Mouse (Mus musculus): Measurements from ENCODE around the gene Neu1. TPM values are rescaled to one million over a fixed set of nuclear protein-coding genes. Genes with fewer than 3 reads are reported as not detected.
"Not testable (repeated sequence)": the region's sequence is repeated elsewhere in the genome, so short reads cannot be mapped to it uniquely, and the experiment has no call there.

Neu1 gene
- polyA plus RNA-seq, 1 experiment from 2014 or later = 21.5 TPM

DNA sequence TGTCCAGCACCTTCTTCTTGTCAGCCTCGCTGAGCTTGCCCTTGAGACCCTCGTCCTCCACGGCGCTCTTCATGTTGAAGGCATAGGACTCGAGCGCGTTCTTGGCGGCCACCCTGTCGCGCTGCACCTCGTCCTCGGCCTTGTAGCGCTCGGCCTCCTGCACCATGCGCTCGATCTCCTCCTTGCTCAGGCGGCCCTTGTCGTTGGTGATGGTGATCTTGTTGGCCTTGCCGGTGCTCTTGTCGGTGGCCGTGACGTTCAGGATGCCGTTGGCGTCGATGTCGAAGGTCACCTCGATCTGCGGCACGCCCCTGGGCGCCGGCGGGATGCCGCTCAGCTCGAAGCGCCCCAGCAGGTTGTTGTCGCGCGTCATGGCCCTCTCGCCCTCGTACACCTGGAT, 26.2 kb downstream of the Neu1 start:
- not testable (repeated sequence) for ATAC-seq (ENCODE audit: insufficient number of reproducible peaks, low FRiP score); H3K9ac ChIP-seq; H3K4me2 ChIP-seq; H3K9me3 ChIP-seq (replicated peaks); H3K4me3 ChIP-seq; H3K36me3 ChIP-seq; H3K27ac ChIP-seq (ENCODE audit: poor library complexity, severe bottlenecking); H3K4me1 ChIP-seq (replicated peaks)
- H3K27me3 ChIP-seq (replicated peaks) = peaks cover 18% of the 10 kb centered on the region; the same call in 1 of the 2 replicates
- WGBS = 14% methylated on average over 28 of the region's 40 CpGs

DNA sequence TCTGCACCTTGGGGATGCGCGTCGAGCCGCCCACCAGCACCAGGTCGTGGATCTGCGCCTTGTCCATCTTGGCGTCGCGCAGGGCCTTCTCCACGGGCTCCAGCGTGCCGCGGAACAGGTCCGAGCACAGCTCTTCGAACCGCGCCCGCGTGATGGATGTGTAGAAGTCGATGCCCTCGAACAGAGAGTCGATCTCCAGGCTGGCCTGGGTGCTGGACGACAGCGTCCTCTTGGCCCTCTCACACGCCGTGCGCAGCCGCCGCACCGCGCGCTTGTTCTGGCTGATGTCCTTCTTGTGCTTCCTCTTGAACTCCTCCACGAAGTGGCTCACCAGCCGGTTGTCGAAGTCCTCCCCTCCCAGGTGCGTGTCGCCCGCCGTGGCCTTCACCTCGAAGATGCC, 26.9 kb downstream of the Neu1 start:
- not testable (repeated sequence) for H3K4me1 ChIP-seq (replicated peaks); H3K27ac ChIP-seq (ENCODE audit: poor library complexity, severe bottlenecking); H3K4me2 ChIP-seq; H3K4me3 ChIP-seq; H3K9ac ChIP-seq; H3K9me3 ChIP-seq (replicated peaks); H3K36me3 ChIP-seq; ATAC-seq (ENCODE audit: insufficient number of reproducible peaks, low FRiP score)
- H3K27me3 ChIP-seq (replicated peaks) = peaks cover 23% of the 10 kb centered on the region; the same call in 1 of the 2 replicates
- WGBS = 20% methylated on average over 27 of the region's 40 CpGs

DNA sequence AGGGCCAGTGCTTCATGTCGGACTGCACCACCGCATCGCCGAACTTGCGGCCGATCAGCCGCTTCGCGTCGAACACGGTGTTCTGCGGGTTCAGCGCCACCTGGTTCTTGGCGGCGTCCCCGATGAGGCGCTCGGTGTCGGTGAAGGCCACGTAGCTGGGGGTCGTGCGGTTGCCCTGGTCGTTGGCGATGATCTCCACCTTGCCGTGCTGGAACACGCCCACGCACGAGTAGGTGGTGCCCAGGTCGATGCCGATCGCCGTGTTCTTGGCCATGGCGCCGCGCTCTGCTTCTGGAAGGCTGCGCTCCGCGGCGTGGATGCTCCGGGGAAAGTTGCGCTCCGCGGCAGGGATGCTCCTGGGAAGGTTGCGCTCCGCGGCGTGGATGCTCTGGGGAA, 27.7 kb downstream of the Neu1 start:
- not testable (repeated sequence) for H3K9ac ChIP-seq; H3K27ac ChIP-seq (ENCODE audit: poor library complexity, severe bottlenecking); H3K36me3 ChIP-seq; H3K9me3 ChIP-seq (replicated peaks); H3K4me1 ChIP-seq (replicated peaks)
- 0 out of 2 replicates have a peak, but pooled peaks have one; percentile 4 for ATAC-seq (ENCODE audit: insufficient number of reproducible peaks, low FRiP score)
- 2% methylated on average over 34 of the region's 47 CpGs for WGBS
- H3K4me2 ChIP-seq = peak overlapping the region; percentile 70
- peak overlapping the region; percentile 54 for H3K4me3 ChIP-seq
- peaks cover 29% of the 10 kb centered on the region; the same call in 1 of the 2 replicates for H3K27me3 ChIP-seq (replicated peaks)

DNA sequence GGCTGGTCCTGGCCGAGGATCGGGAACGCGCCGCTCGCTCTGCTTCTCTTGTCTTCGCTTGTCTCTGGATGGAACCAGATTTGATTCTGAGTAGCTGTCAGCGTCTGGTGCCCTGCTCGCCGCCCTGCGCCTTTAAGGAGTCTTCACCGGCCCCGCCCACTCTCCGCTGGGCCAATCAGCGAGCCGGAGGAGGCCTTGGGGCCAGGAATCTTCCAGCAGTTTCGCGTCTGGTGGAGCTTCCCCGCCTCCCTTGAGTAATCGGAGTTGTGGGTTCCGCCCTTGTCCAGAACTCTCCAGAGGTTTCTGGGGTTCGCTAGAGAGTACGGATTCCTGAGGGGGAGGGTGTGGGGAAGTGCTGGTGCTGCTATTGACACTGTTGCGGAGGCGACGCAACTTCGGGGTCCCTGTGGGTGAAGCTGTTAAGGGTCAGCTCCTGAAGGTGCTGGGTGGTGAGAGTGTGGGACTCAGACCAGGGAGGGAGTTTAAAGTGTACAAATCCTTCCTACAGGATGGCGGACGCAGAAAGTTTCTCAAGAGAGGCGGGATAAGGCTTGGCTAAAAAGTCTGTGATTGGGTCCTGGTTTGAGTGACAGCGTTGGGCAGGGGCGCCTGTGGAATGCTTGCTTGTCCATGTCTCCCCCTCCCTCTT, 28.2 kb downstream of the Neu1 start, which contains the start of gene Hspa1b:
Gene Hspa1b (minus strand): TSS at position 109 of the 649 bp plus-strand sequence.
- under 1% methylated on average over 28 of the region's 32 CpGs for WGBS
- H3K4me1 ChIP-seq (replicated peaks); H3K36me3 ChIP-seq; H3K9me3 ChIP-seq (replicated peaks): not testable (repeated sequence)
- Histone ChIP-seq H3K4me3 (peak within 1 kb of the TSS; percentile 54), H3K9ac (peak within 1 kb of the TSS; percentile 67), H3K27me3 (replicated peaks) (peaks cover 29% of the 10 kb centered on the region; the same call in 1 of the 2 replicates), H3K27ac (ENCODE audit: poor library complexity, severe bottlenecking) (peak within 1 kb of the TSS; percentile 93), H3K4me2 (peak within 1 kb of the TSS; percentile 70)
- ATAC-seq (ENCODE audit: insufficient number of reproducible peaks, low FRiP score) = peak; percentile 94

DNA sequence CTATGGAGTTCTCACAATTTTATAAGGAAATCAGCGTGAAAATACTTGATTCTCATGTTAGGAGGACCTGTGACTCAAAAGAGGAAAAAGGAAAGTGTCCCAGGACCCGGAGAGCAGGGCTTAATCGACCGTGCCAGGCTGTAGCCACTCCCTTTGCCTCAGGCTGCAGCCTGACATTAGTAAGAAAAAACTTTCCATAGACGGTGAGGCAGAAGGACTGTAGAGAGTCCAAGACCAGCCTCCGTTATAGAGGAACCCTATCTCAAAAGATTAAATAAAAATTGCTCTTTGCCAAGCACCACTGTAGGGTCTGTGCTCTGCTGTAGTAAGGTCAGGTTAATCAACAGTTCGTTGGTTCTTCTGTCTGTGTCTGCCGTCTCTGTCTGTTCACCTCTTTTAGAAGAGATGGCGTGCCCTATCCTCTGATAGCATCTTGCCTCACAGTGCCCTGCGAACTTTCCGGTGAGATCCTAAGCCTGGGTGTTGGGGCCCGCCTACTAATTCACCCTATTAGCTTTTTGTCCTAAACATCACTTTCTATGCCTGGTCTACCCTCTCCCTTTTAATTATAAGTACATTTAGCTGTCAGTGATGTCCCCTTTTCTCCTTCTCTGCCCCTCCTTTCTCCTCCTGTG, 28.9 kb downstream of the Neu1 start:
- H3K27me3 ChIP-seq (replicated peaks) = peaks cover 29% of the 10 kb centered on the region; the same call in 1 of the 2 replicates
- peak overlapping the region; percentile 70 for H3K4me2 ChIP-seq
- peak overlapping the region; percentile 67 for H3K9ac ChIP-seq
- ATAC-seq (ENCODE audit: insufficient number of reproducible peaks, low FRiP score) = 0 out of 2 replicates have a peak, but pooled peaks have one; percentile 29
- peaks cover 4% of the 10 kb centered on the region for H3K4me1 ChIP-seq (replicated peaks)
- 12% methylated on average over 12 of the region's 12 CpGs for WGBS
- H3K27ac ChIP-seq (ENCODE audit: poor library complexity, severe bottlenecking) = peak overlapping the region; percentile 93
- H3K36me3 ChIP-seq = no peaks in the 10 kb centered on the region
- H3K9me3 ChIP-seq (replicated peaks) = no peaks in the 10 kb centered on the region
- peak overlapping the region; percentile 54 for H3K4me3 ChIP-seq

DNA sequence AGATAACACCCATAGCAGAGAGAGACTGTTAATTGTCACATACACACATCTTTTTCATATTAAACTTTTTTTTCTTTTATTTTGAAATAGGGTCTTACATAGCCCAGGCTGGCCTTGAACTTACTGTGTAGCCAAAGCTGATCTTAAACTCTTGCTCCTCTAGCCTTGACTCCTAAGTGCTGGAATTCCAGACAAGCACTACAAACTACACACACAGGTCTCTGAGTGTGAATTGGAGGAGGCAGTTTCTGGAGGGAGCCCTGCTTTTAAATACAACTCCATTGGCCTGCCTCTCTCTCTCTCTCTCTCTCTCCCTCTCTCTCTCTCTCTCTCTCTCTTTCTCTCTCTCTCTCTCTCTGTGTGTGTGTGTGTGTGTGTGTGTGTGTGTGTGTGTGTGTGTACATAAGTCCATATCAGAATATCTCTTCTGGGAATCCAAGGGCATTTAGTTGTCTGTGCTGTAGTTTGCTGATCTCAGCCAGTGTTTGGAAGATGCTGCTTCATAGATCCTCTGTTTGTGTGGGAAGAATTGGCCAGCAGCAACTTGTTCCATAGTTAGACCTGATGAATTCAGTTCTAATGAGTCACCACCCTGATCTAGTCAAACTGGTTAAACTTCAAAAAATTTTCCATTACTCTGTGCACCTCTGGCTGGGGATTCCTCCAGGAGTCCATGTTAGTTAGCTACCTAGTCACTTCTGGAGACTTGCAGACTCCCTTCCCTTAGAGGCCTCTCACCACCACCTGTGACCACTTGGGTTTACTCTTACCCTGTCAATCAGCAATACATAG, 29.8 kb downstream of the Neu1 start:
- Histone ChIP-seq H3K4me2 (no peak overlapping the region), H3K9ac (no peak overlapping the region), H3K36me3 (no peaks in the 10 kb centered on the region), H3K27me3 (replicated peaks) (peaks cover 26% of the 10 kb centered on the region; the same call in 1 of the 2 replicates), H3K27ac (ENCODE audit: poor library complexity, severe bottlenecking) (no peak overlapping the region), H3K4me1 (replicated peaks) (peaks cover 4% of the 10 kb centered on the region), H3K4me3 (no peak overlapping the region), H3K9me3 (replicated peaks) (no peaks in the 10 kb centered on the region)
- ATAC-seq (ENCODE audit: insufficient number of reproducible peaks, low FRiP score) = no peak

DNA sequence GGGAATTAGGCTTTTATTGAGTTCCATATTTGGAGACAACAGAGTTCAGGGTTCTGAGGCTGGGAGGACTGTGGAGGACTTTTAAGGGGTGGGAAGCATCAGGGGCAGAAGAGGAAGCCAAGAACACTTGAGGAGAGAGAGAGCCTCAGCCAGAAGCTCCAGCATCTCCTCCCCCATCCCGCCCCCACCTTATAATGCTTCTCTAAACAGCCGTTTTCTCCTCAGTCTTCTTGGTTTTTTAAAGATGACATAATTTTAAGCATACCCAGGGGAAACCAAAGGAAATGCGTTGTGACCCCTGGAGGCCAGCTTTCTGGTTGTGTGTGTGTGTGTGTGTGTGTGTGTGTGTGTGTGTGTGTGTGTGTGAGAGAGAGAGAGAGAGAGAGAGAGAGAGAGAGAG, 31.1 kb downstream of the Neu1 start:
- H3K27me3 ChIP-seq (replicated peaks) = peaks cover 25% of the 10 kb centered on the region; the same call in 1 of the 2 replicates
- no peak overlapping the region for H3K9ac ChIP-seq
- no peak overlapping the region for H3K4me2 ChIP-seq
- no peak for ATAC-seq (ENCODE audit: insufficient number of reproducible peaks, low FRiP score)
- no peak overlapping the region for H3K27ac ChIP-seq (ENCODE audit: poor library complexity, severe bottlenecking)
- H3K36me3 ChIP-seq = no peaks in the 10 kb centered on the region
- peaks cover 4% of the 10 kb centered on the region for H3K4me1 ChIP-seq (replicated peaks)
- no peaks in the 10 kb centered on the region for H3K9me3 ChIP-seq (replicated peaks)
- H3K4me3 ChIP-seq = no peak overlapping the region
- WGBS = 47% methylated on average over 3 of the region's 3 CpGs

DNA sequence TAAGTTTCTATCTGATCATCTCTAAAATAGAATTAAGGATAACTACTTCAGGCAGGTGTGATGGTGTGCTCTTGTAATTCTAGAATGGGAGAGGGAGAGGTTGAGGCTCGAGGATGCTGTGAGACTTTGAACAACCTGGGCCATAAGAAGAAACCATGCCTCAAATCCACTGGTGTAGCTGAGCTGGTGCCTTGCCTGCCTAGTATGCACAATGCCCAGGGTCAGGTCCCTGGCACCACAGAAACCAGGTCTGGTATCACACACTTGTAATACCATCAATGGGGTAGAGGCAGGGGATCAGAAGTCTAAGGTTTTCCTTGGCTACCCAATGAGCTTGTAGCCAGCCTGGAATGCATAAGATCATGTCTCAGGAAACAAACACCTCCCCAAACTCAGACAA, 31.8 kb downstream of the Neu1 start:
- H3K27ac ChIP-seq (ENCODE audit: poor library complexity, severe bottlenecking) = no peak overlapping the region
- peaks cover 30% of the 10 kb centered on the region for H3K27me3 ChIP-seq (replicated peaks)
- ATAC-seq (ENCODE audit: insufficient number of reproducible peaks, low FRiP score) = no peak
- 50% methylated on average over 1 of the region's 1 CpGs for WGBS
- no peaks in the 10 kb centered on the region for H3K9me3 ChIP-seq (replicated peaks)
- H3K4me2 ChIP-seq = no peak overlapping the region
- no peak overlapping the region for H3K4me3 ChIP-seq
- peaks cover 4% of the 10 kb centered on the region for H3K4me1 ChIP-seq (replicated peaks)
- no peaks in the 10 kb centered on the region for H3K36me3 ChIP-seq
- H3K9ac ChIP-seq = no peak overlapping the region

DNA sequence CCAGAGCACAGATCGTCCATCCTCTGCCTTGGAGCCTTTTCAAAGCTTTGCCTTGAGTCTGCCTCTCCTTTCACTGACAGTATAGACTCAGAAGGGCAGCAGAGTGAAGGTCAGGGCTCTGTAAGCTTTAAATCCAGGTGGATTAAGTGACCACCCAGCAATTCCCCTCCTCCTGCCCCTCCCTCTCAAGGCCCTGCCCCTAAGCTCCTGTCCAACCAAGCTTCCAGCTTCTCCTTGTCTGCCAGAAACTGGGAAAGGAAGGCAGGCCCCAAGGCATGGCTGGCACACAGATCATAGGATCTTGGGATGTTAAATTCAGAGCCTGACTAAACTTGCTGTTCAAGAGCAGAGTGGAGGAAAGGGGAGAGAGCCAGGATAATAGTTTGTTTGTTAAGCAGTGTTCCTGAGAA, 33.6 kb downstream of the Neu1 start:
- no peak for ATAC-seq (ENCODE audit: insufficient number of reproducible peaks, low FRiP score)
- 31% methylated on average over 1 of the region's 1 CpGs for WGBS
- no peak overlapping the region for H3K9ac ChIP-seq
- peaks cover 4% of the 10 kb centered on the region for H3K4me1 ChIP-seq (replicated peaks)
- H3K4me3 ChIP-seq = no peak overlapping the region
- no peak overlapping the region for H3K27ac ChIP-seq (ENCODE audit: poor library complexity, severe bottlenecking)
- H3K9me3 ChIP-seq (replicated peaks) = no peaks in the 10 kb centered on the region
- no peak overlapping the region for H3K4me2 ChIP-seq
- peaks cover 48% of the 10 kb centered on the region for H3K27me3 ChIP-seq (replicated peaks)
- no peaks in the 10 kb centered on the region for H3K36me3 ChIP-seq

DNA sequence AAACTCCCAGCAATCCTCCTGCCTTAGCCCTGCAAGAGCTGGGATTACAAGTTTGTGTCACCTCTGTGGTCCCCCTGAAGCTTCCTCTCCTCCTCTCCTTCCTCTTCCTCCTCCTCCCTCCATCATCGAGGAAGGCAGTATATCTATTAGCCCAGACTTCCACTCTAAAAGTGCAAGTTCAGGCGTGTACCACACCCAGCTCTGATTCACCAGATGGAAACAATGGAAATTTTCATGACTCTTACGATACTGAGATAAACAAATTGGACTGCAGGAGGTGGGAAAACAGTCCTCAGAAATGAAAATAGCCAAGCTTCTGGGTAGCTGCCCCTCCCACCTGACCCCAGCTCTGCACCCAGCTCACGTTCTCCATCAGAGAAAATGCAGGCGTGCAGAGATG, 34.6 kb downstream of the Neu1 start:
- ATAC-seq (ENCODE audit: insufficient number of reproducible peaks, low FRiP score) = no peak
- H3K36me3 ChIP-seq = no peaks in the 10 kb centered on the region
- H3K4me2 ChIP-seq = no peak overlapping the region
- H3K27me3 ChIP-seq (replicated peaks) = peaks cover 52% of the 10 kb centered on the region
- no peak overlapping the region for H3K9ac ChIP-seq
- H3K4me1 ChIP-seq (replicated peaks) = no peaks in the 10 kb centered on the region
- H3K4me3 ChIP-seq = no peak overlapping the region
- H3K27ac ChIP-seq (ENCODE audit: poor library complexity, severe bottlenecking) = no peak overlapping the region
- no peaks in the 10 kb centered on the region for H3K9me3 ChIP-seq (replicated peaks)
- 57% methylated on average over 5 of the region's 5 CpGs for WGBS

DNA sequence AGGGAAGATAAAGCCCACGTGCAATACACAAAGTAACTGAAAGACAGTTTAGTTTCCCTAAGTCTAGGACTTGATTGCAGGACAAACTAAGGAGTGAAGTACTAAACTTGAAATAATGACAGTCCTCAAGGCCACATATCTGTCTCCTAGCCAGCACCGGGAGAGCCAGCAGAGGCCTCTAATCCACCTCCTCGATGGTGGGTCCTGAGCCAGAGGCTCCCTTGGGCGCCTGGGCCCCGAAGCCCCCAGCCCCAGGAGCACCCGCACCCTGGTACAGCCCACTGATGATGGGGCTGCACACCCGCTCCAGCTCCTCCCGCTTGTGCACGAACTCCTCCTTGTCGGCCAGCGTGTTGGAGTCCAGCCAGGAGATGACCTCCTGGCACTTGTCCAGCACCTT, 38.8 kb downstream of the Neu1 start, which contains the start of gene Gm20481:
Gene Gm20481 (plus strand): TSS at position 91 of the 400 bp plus-strand sequence.
- not testable (repeated sequence) for ATAC-seq (ENCODE audit: insufficient number of reproducible peaks, low FRiP score)

More for the DNA sequence above, 38.8 kb downstream of the Neu1 start, which contains the start of gene Gm20481:
- not testable (repeated sequence) for H3K36me3 ChIP-seq; H3K27ac ChIP-seq (ENCODE audit: poor library complexity, severe bottlenecking); H3K9me3 ChIP-seq (replicated peaks); H3K4me3 ChIP-seq; H3K4me2 ChIP-seq; H3K4me1 ChIP-seq (replicated peaks); H3K9ac ChIP-seq
- H3K27me3 ChIP-seq (replicated peaks) = peaks cover 36% of the 10 kb centered on the region
- WGBS = 59% methylated on average over 9 of the region's 11 CpGs

All from heart, embryonic 12.5 days (tissue).